In genomic region chr3:89247466-89247865, GRCm38 (mm10) we compare ENCODE assay signal across 10 mouse cellular contexts. TPM values are rescaled to one million over a fixed set of nuclear protein-coding genes. Genes with fewer than 3 reads are reported as not detected.
DNase-seq lines count a peak whose midpoint lies in the region; ATAC-seq and TF ChIP-seq lines count a peak whose summit lies in the region.
"Had no signal": no experiment of that assay in that cellular context is flagged by ENCODE, and none has a peak within 500 bp of the region (broad histone marks: within the 10 kb centered on the region; RNA-seq: fewer than 3 reads in every experiment).

No protein-coding gene starts in this region.

- no peak for TF ChIP-seq CTCF in heart, postnatal 0 days (IDR thresholded peaks at IDR 0.05; ENCODE audit: low read depth)
- TF ChIP-seq CTCF in lung, postnatal 0 days (IDR thresholded peaks at IDR 0.05) = no peak

- H3K4me1 ChIP-seq in heart, postnatal 0 days (ENCODE audit: control insufficient read depth, insufficient read depth) = peaks cover 20% of the 10 kb centered on the region
- H3K4me1 ChIP-seq in embryonic facial prominence, embryonic 12.5 days = peaks cover 48% of the 10 kb centered on the region
- H3K4me1 ChIP-seq in intestine, embryonic 16.5 days (ENCODE audit: control insufficient read depth, insufficient read depth, low read length) = peaks cover 48% of the 10 kb centered on the region
- peaks cover 41% of the 10 kb centered on the region for H3K4me1 ChIP-seq in lung, postnatal 0 days (ENCODE audit: insufficient read depth, low read depth, low read length)

- H3K36me3 ChIP-seq in heart, postnatal 0 days (replicated peaks; ENCODE audit: control insufficient read depth, insufficient read depth, low read length) = 0 out of 2 replicates have a peak, but pooled peaks cover 7% of the 10 kb centered on the region
- 0 out of 2 replicates have a peak, but pooled peaks cover 9% of the 10 kb centered on the region for H3K36me3 ChIP-seq in embryonic facial prominence, embryonic 12.5 days
- no peaks in the 10 kb centered on the region for H3K36me3 ChIP-seq in intestine, embryonic 16.5 days (ENCODE audit: control insufficient read depth, insufficient read depth, low read length)
- H3K36me3 ChIP-seq in myocyte (ENCODE audit: control insufficient read depth, insufficient read depth) = peaks cover 16% of the 10 kb centered on the region
- no peaks in the 10 kb centered on the region for H3K36me3 ChIP-seq in lung, postnatal 0 days (ENCODE audit: insufficient read depth, low read length)

- no peak overlapping the region for H3K9ac ChIP-seq in heart, postnatal 0 days (replicated peaks; ENCODE audit: low read depth, low read length)
- peak overlapping the region; percentile 64; the same call in 1 of the 2 replicates for H3K9ac ChIP-seq in embryonic facial prominence, embryonic 12.5 days
- H3K9ac ChIP-seq in intestine, embryonic 16.5 days (ENCODE audit: low read depth, low read length) = peak overlapping the region; percentile 89; the same call in 1 of the 2 replicates
- no peak overlapping the region for H3K9ac ChIP-seq in lung, postnatal 0 days (replicated peaks; ENCODE audit: low read depth)

- TF ChIP-seq EP300 in heart, postnatal 0 days (IDR thresholded peaks at IDR 0.05; ENCODE audit: low read depth) = no peak
- no peak for TF ChIP-seq EP300 in lung, postnatal 0 days (IDR thresholded peaks at IDR 0.05)

- peak overlapping the region; percentile 44 for H3ac ChIP-seq in myocyte (ENCODE audit: control insufficient read depth, insufficient read length)

- peaks cover 23% of the 10 kb centered on the region for H3K79me2 ChIP-seq in myocyte (ENCODE audit: control insufficient read depth, insufficient read depth)

- no peak overlapping the region for H3K27ac ChIP-seq in heart, postnatal 0 days (ENCODE audit: low read depth)
- no peak overlapping the region for H3K27ac ChIP-seq in embryonic facial prominence, embryonic 12.5 days
- H3K27ac ChIP-seq in intestine, embryonic 16.5 days (ENCODE audit: low read length) = no peak overlapping the region
- no peak overlapping the region for H3K27ac ChIP-seq in lung, postnatal 0 days (ENCODE audit: low read length)

- H3K4me2 ChIP-seq in heart, postnatal 0 days (ENCODE audit: low read depth, low read length) = peak overlapping the region; percentile 83
- peak overlapping the region; percentile 76 for H3K4me2 ChIP-seq in embryonic facial prominence, embryonic 12.5 days (replicated peaks)
- H3K4me2 ChIP-seq in intestine, embryonic 16.5 days (ENCODE audit: low read depth, low read length) = peak overlapping the region; percentile 91
- H3K4me2 ChIP-seq in myocyte (ENCODE audit: low read depth) = peak overlapping the region; percentile 82
- H3K4me2 ChIP-seq in lung, postnatal 0 days (replicated peaks; ENCODE audit: low read depth, low read length) = no peak overlapping the region

- peaks cover 18% of the 10 kb centered on the region for H3K27me3 ChIP-seq in heart, postnatal 0 days (ENCODE audit: control insufficient read depth, insufficient read depth, low read length)
- peaks cover 7% of the 10 kb centered on the region; the same call in 1 of the 2 replicates for H3K27me3 ChIP-seq in embryonic facial prominence, embryonic 12.5 days
- H3K27me3 ChIP-seq in intestine, embryonic 16.5 days (replicated peaks; ENCODE audit: control insufficient read depth, insufficient read depth, low read length) = no peaks in the 10 kb centered on the region
- no peaks in the 10 kb centered on the region for H3K27me3 ChIP-seq in myocyte (ENCODE audit: control insufficient read depth, insufficient read depth, insufficient read length)
- peaks cover 6% of the 10 kb centered on the region for H3K27me3 ChIP-seq in lung, postnatal 0 days (replicated peaks; ENCODE audit: insufficient read depth, low read length)

- TF ChIP-seq POLR2A in myocyte (IDR thresholded peaks at IDR 0.05; ENCODE audit: insufficient read length, low read depth) = peak; percentile 15

- H3K9me3 ChIP-seq in heart, postnatal 0 days (replicated peaks; ENCODE audit: control insufficient read depth, low read length) = no peaks in the 10 kb centered on the region
- H3K9me3 ChIP-seq in embryonic facial prominence, embryonic 12.5 days = no peaks in the 10 kb centered on the region
- H3K9me3 ChIP-seq in intestine, embryonic 16.5 days (ENCODE audit: control insufficient read depth, low read length) = no peaks in the 10 kb centered on the region
- no peaks in the 10 kb centered on the region for H3K9me3 ChIP-seq in lung, postnatal 0 days (ENCODE audit: low read length)

- no peak for ATAC-seq in heart, postnatal 0 days (ENCODE audit: insufficient read depth, low read depth)
- ATAC-seq in embryonic facial prominence, embryonic 12.5 days (ENCODE audit: insufficient number of reproducible peaks, insufficient read depth, low FRiP score, low TSS enrichment) = no peak
- no peak for ATAC-seq in intestine, embryonic 16.5 days
- ATAC-seq in lung, postnatal 0 days = no peak

- 75% methylated on average over 4 of the region's 4 CpGs for WGBS in heart, postnatal 0 days
- WGBS in embryonic facial prominence, embryonic 12.5 days = 78% methylated on average over 4 of the region's 4 CpGs
- 89% methylated on average over 4 of the region's 4 CpGs for WGBS in intestine, embryonic 16.5 days
- WGBS in lung, postnatal 0 days = 82% methylated on average over 3 of the region's 4 CpGs

- intact Hi-C loops in left cerebral cortex, postnatal 14 days (cut with DNase I) = no loop called here

- no peak for DNase-seq in heart, postnatal 0 days (ENCODE audit: low spot score)
- no peak for DNase-seq in heart, adult 9 months (ENCODE audit: low spot score in 2 of 2)
- no peak for DNase-seq in lung, postnatal 0 days (ENCODE audit: low spot score)
- no peak for DNase-seq in left cerebral cortex, postnatal 14 days (ENCODE audit: low spot score in 2 of 2)
- DNase-seq in layer of hippocampus, adult 18-20 months (ENCODE audit: low spot score in 2 of 2) = no peak
- DNase-seq: cerebellum, adult 8-10 months; kidney, postnatal 36 days had no signal

- H3K4me3 ChIP-seq in heart, postnatal 0 days (ENCODE audit: low read depth, low read length) = 0 out of 2 replicates have a peak overlapping the region, but pooled peaks have one; percentile 67
- peak overlapping the region; percentile 73 for H3K4me3 ChIP-seq in embryonic facial prominence, embryonic 12.5 days
- H3K4me3 ChIP-seq in intestine, embryonic 16.5 days (ENCODE audit: low read length) = peak overlapping the region; percentile 82; the same call in 1 of the 2 replicates
- H3K4me3 ChIP-seq in myocyte = peak overlapping the region; percentile 90
- no peak overlapping the region for H3K4me3 ChIP-seq in lung, postnatal 0 days (ENCODE audit: low read depth, low read length)

RNA-seq across cellular contexts. Expression of gene Trim46, which starts 1.4 kb away (rescaled TPM):
- 0.08 and 0.62 TPM in 2 replicates for total RNA-seq in heart, postnatal 0 days (2014; rRNA removed; ENCODE audit: low replicate concordance)
- 0.44 and 0.45 TPM in 2 replicates for polyA plus RNA-seq in heart, postnatal 0 days (2015; fragmentation: Nextera tagmentation; extraction: Ambion mirVana)
- polyA plus RNA-seq in embryonic facial prominence, embryonic 12.5 days (2016; fragmentation: Nextera tagmentation; extraction: Ambion mirVana) = 6.2 and 7.7 TPM in 2 replicates
- 3.9 TPM in 2 replicates for polyA plus RNA-seq in intestine, embryonic 16.5 days (2015; fragmentation: Nextera tagmentation; extraction: Ambion mirVana)
- polyA plus RNA-seq in myocyte (2012; fragmentation: generic; extraction: Trizol) = 15.2 TPM
- 1.8 and 2.1 TPM in 2 replicates for polyA plus RNA-seq in lung, postnatal 0 days (2015; fragmentation: Nextera tagmentation; extraction: Ambion mirVana)
- 100 to 1,000 TPM; 102 to 105 TPM for total RNA-seq in left cerebral cortex, postnatal 14 days (2021)
- total RNA-seq in layer of hippocampus, adult 18-20 months (2021) = 10 to 100 TPM; 83.1 to 86.0 TPM

RNA-seq across cellular contexts. Expression of gene Krtcap2, which starts 1.7 kb away (rescaled TPM):
- 41.8 and 76.1 TPM in 2 replicates for total RNA-seq in heart, postnatal 0 days (2014; rRNA removed; ENCODE audit: low replicate concordance)
- polyA plus RNA-seq in heart, postnatal 0 days (2015; fragmentation: Nextera tagmentation; extraction: Ambion mirVana) = 192 and 216 TPM in 2 replicates
- 297 and 306 TPM in 2 replicates for polyA plus RNA-seq in embryonic facial prominence, embryonic 12.5 days (2016; fragmentation: Nextera tagmentation; extraction: Ambion mirVana)
- polyA plus RNA-seq in intestine, embryonic 16.5 days (2015; fragmentation: Nextera tagmentation; extraction: Ambion mirVana) = 316 and 334 TPM in 2 replicates
- 371 TPM for polyA plus RNA-seq in myocyte (2012; fragmentation: generic; extraction: Trizol)
- 282 and 309 TPM in 2 replicates for polyA plus RNA-seq in lung, postnatal 0 days (2015; fragmentation: Nextera tagmentation; extraction: Ambion mirVana)
- 10 to 100 TPM; 74.5 to 86.3 TPM for total RNA-seq in left cerebral cortex, postnatal 14 days (2021)
- total RNA-seq in layer of hippocampus, adult 18-20 months (2021) = 10 to 100 TPM; 78.0 to 81.3 TPM

RNA-seq across cellular contexts. Expression of gene Dpm3, which starts 11.7 kb away (rescaled TPM):
- 271 and 450 TPM in 2 replicates for total RNA-seq in heart, postnatal 0 days (2014; rRNA removed; ENCODE audit: low replicate concordance)
- polyA plus RNA-seq in heart, postnatal 0 days (2015; fragmentation: Nextera tagmentation; extraction: Ambion mirVana) = 80.3 and 85.9 TPM in 2 replicates
- polyA plus RNA-seq in embryonic facial prominence, embryonic 12.5 days (2016; fragmentation: Nextera tagmentation; extraction: Ambion mirVana) = 101 and 103 TPM in 2 replicates
- 119 and 126 TPM in 2 replicates for polyA plus RNA-seq in intestine, embryonic 16.5 days (2015; fragmentation: Nextera tagmentation; extraction: Ambion mirVana)
- polyA plus RNA-seq in myocyte (2012; fragmentation: generic; extraction: Trizol) = 222 TPM
- 125 and 136 TPM in 2 replicates for polyA plus RNA-seq in lung, postnatal 0 days (2015; fragmentation: Nextera tagmentation; extraction: Ambion mirVana)
- 10 to 100 TPM; 50.8 to 53.0 TPM for total RNA-seq in left cerebral cortex, postnatal 14 days (2021)
- 10 to 100 TPM; 64.2 to 66.9 TPM for total RNA-seq in layer of hippocampus, adult 18-20 months (2021)

RNA-seq across cellular contexts. Expression of gene Muc1, which starts 18.6 kb away (rescaled TPM):
- 9.3 TPM in 1 of 2 replicates, not detected in the other for total RNA-seq in heart, postnatal 0 days (2014; rRNA removed; ENCODE audit: low replicate concordance)
- polyA plus RNA-seq in heart, postnatal 0 days (2015; fragmentation: Nextera tagmentation; extraction: Ambion mirVana) = 0.20 and 0.69 TPM in 2 replicates
- polyA plus RNA-seq in embryonic facial prominence, embryonic 12.5 days (2016; fragmentation: Nextera tagmentation; extraction: Ambion mirVana) = 0.78 and 1.6 TPM in 2 replicates
- 13.2 and 13.4 TPM in 2 replicates for polyA plus RNA-seq in intestine, embryonic 16.5 days (2015; fragmentation: Nextera tagmentation; extraction: Ambion mirVana)
- polyA plus RNA-seq in myocyte (2012; fragmentation: generic; extraction: Trizol) = 0.37 TPM
- 300 and 307 TPM in 2 replicates for polyA plus RNA-seq in lung, postnatal 0 days (2015; fragmentation: Nextera tagmentation; extraction: Ambion mirVana)
- 1 to 10 TPM in 1 of 2 experiments, under 1 TPM in 1; 0.42 to 1.0 TPM for total RNA-seq in left cerebral cortex, postnatal 14 days (2021)
- total RNA-seq in layer of hippocampus, adult 18-20 months (2021) = under 1 TPM; 0.71 to 0.84 TPM

RNA-seq across cellular contexts. Expression of gene Mtx1, which starts 20.6 kb away (rescaled TPM):
- total RNA-seq in heart, postnatal 0 days (2014; rRNA removed; ENCODE audit: low replicate concordance) = 101 and 247 TPM in 2 replicates
- 96.7 and 99.3 TPM in 2 replicates for polyA plus RNA-seq in heart, postnatal 0 days (2015; fragmentation: Nextera tagmentation; extraction: Ambion mirVana)
- polyA plus RNA-seq in embryonic facial prominence, embryonic 12.5 days (2016; fragmentation: Nextera tagmentation; extraction: Ambion mirVana) = 208 and 211 TPM in 2 replicates
- 214 and 234 TPM in 2 replicates for polyA plus RNA-seq in intestine, embryonic 16.5 days (2015; fragmentation: Nextera tagmentation; extraction: Ambion mirVana)
- 114 TPM for polyA plus RNA-seq in myocyte (2012; fragmentation: generic; extraction: Trizol)
- polyA plus RNA-seq in lung, postnatal 0 days (2015; fragmentation: Nextera tagmentation; extraction: Ambion mirVana) = 99.3 and 116 TPM in 2 replicates
- 100 to 1,000 TPM in 1 of 2 experiments, 10 to 100 TPM in 1; 96.9 to 107 TPM for total RNA-seq in left cerebral cortex, postnatal 14 days (2021)
- total RNA-seq in layer of hippocampus, adult 18-20 months (2021) = 10 to 100 TPM; 84.9 to 91.6 TPM

Comparison
In these comparisons a context has a peak if more than half of its experiments do, and no peak if none do; other contexts are left out.
1. H3K9ac ChIP-seq: peak in embryonic facial prominence, embryonic 12.5 days (single experiment) and intestine, embryonic 16.5 days (single experiment); none in heart, postnatal 0 days (single experiment) and lung, postnatal 0 days (single experiment).